Comparison of ENCODE assay signal across 8 mouse cellular contexts in genomic region chr13:28947740-28948441, GRCm38 (mm10). TPM values are rescaled to one million over a fixed set of nuclear protein-coding genes. Genes with fewer than 3 reads are reported as not detected.
DNase-seq lines count a peak whose midpoint lies in the region; ATAC-seq lines count a peak whose summit lies in the region.

No protein-coding gene starts in this region.

- no peak for ATAC-seq in heart, embryonic 15.5 days (replicated peaks; ENCODE audit: insufficient number of reproducible peaks, insufficient read depth, low FRiP score, low read depth)
- peak; percentile 19 for ATAC-seq in intestine, embryonic 15.5 days
- ATAC-seq in midbrain, embryonic 14.5 days (ENCODE audit: low FRiP score, low TSS enrichment): peak; percentile 9; the same call in 1 of the 2 replicates

- intact Hi-C loops in heart, postnatal 36 days (cut with DNase I): loop anchor here (2.0 kb wide), 1 partner anchor 15 kb away; no protein-coding TSS in a partner anchor
- intact Hi-C loops in left cerebral cortex, postnatal 4 days (cut with DNase I): loop anchor here (5.0 kb wide), 1 partner anchor 156 kb away; no protein-coding TSS in a partner anchor

- no peaks in the 10 kb centered on the region for H3K9me3 ChIP-seq in heart, embryonic 15.5 days (replicated peaks)
- peaks cover 5% of the 10 kb centered on the region; the same call in 1 of the 2 replicates for H3K9me3 ChIP-seq in embryonic facial prominence, embryonic 10.5 days
- no peaks in the 10 kb centered on the region for H3K9me3 ChIP-seq in intestine, embryonic 15.5 days
- H3K9me3 ChIP-seq in midbrain, embryonic 14.5 days (ENCODE audit: control insufficient read depth, low read length): no peaks in the 10 kb centered on the region

- no peak for DNase-seq in heart, postnatal 36 days
- DNase-seq in embryonic facial prominence, embryonic 10.5 days (ENCODE audit: low spot score): peak; percentile 48
- DNase-seq in midbrain, embryonic 14.5 days: peak; percentile 71
- DNase-seq in left cerebral cortex, postnatal 4 days: no peak
- DNase-seq in cerebellum, postnatal 36 days: no peak
- DNase-seq in adrenal gland, adult 8-10 months: no peak

- peak overlapping the region; percentile 62 for H3K4me2 ChIP-seq in heart, embryonic 15.5 days
- peak overlapping the region; percentile 54 for H3K4me2 ChIP-seq in intestine, embryonic 15.5 days (replicated peaks)
- peak overlapping the region; percentile 80 for H3K4me2 ChIP-seq in midbrain, embryonic 14.5 days (ENCODE audit: low read length)

- H3K4me3 ChIP-seq in heart, embryonic 15.5 days: peak overlapping the region; percentile 40
- H3K4me3 ChIP-seq in embryonic facial prominence, embryonic 10.5 days: peak overlapping the region; percentile 99
- peak overlapping the region; percentile 15; the same call in 1 of the 2 replicates for H3K4me3 ChIP-seq in intestine, embryonic 15.5 days (replicated peaks)
- peak overlapping the region; percentile 81 for H3K4me3 ChIP-seq in midbrain, embryonic 14.5 days (replicated peaks; ENCODE audit: low read depth, low read length)

- no peak overlapping the region for H3K9ac ChIP-seq in heart, embryonic 15.5 days
- no peak overlapping the region for H3K9ac ChIP-seq in intestine, embryonic 15.5 days
- H3K9ac ChIP-seq in midbrain, embryonic 14.5 days (replicated peaks; ENCODE audit: low read length): peak overlapping the region; percentile 83

- H3K27me3 ChIP-seq in heart, embryonic 15.5 days: no peaks in the 10 kb centered on the region
- H3K27me3 ChIP-seq in embryonic facial prominence, embryonic 10.5 days (replicated peaks; ENCODE audit: low read depth, poor library complexity, severe bottlenecking): no peaks in the 10 kb centered on the region
- no peaks in the 10 kb centered on the region for H3K27me3 ChIP-seq in intestine, embryonic 15.5 days (replicated peaks)
- H3K27me3 ChIP-seq in midbrain, embryonic 14.5 days (ENCODE audit: control insufficient read depth, insufficient read depth, low read length): no peaks in the 10 kb centered on the region

- 42% methylated on average over 7 of the region's 7 CpGs for WGBS in heart, embryonic 15.5 days
- 26% methylated on average over 7 of the region's 7 CpGs for WGBS in embryonic facial prominence, embryonic 10.5 days
- 17% methylated on average over 7 of the region's 7 CpGs for WGBS in intestine, embryonic 15.5 days
- WGBS in midbrain, embryonic 14.5 days: 17% methylated on average over 7 of the region's 7 CpGs

- no peaks in the 10 kb centered on the region for H3K36me3 ChIP-seq in heart, embryonic 15.5 days
- peaks cover 39% of the 10 kb centered on the region for H3K36me3 ChIP-seq in embryonic facial prominence, embryonic 10.5 days (replicated peaks)
- no peaks in the 10 kb centered on the region for H3K36me3 ChIP-seq in intestine, embryonic 15.5 days
- peaks cover 11% of the 10 kb centered on the region for H3K36me3 ChIP-seq in midbrain, embryonic 14.5 days (ENCODE audit: control insufficient read depth, insufficient read depth, low read length)

- peaks cover 28% of the 10 kb centered on the region for H3K4me1 ChIP-seq in heart, embryonic 15.5 days (replicated peaks)
- H3K4me1 ChIP-seq in embryonic facial prominence, embryonic 10.5 days: peaks cover 25% of the 10 kb centered on the region
- H3K4me1 ChIP-seq in intestine, embryonic 15.5 days (replicated peaks): peaks cover 10% of the 10 kb centered on the region; the same call in 1 of the 2 replicates
- peaks cover 20% of the 10 kb centered on the region for H3K4me1 ChIP-seq in midbrain, embryonic 14.5 days (ENCODE audit: control insufficient read depth, insufficient read depth, low read length)

- peak overlapping the region; percentile 65 for H3K27ac ChIP-seq in heart, embryonic 15.5 days
- peak overlapping the region; percentile 99 for H3K27ac ChIP-seq in embryonic facial prominence, embryonic 10.5 days (replicated peaks)
- peak overlapping the region; percentile 62 for H3K27ac ChIP-seq in intestine, embryonic 15.5 days
- H3K27ac ChIP-seq in midbrain, embryonic 14.5 days (replicated peaks; ENCODE audit: low read depth, low read length): peak overlapping the region; percentile 88

RNA-seq across cellular contexts. Expression of gene Sox4, which starts 5.6 kb away (rescaled TPM):
- 47.4 and 48.9 TPM in 2 replicates for polyA plus RNA-seq in heart, embryonic 15.5 days (2015; fragmentation: Nextera tagmentation; extraction: Ambion mirVana)
- 10 to 100 TPM; 21.7 to 29.0 TPM for total RNA-seq in heart, postnatal 36 days (2021)
- polyA plus RNA-seq in embryonic facial prominence, embryonic 10.5 days (2016; fragmentation: Nextera tagmentation; extraction: Ambion mirVana): 69.6 and 73.2 TPM in 2 replicates
- 32.2 and 38.7 TPM in 2 replicates for polyA plus RNA-seq in intestine, embryonic 15.5 days (2015; fragmentation: Nextera tagmentation; extraction: Ambion mirVana)
- 295 and 314 TPM in 2 replicates for polyA plus RNA-seq in midbrain, embryonic 14.5 days (2014; fragmentation: Nextera tagmentation; extraction: Ambion mirVana)
- 100 to 1,000 TPM; 230 to 261 TPM for total RNA-seq in left cerebral cortex, postnatal 4 days (2021)
- 10 to 100 TPM; 21.8 to 31.1 (median 26.7) TPM for total RNA-seq in adrenal gland, adult 8-10 months (2022)

Comparison
In these comparisons a context has a peak if more than half of its experiments do, and no peak if none do; other contexts are left out.
1. H3K4me3 ChIP-seq: peak in every context shown above with its lines; median percentile 99 in embryonic facial prominence, embryonic 10.5 days; 81 in midbrain, embryonic 14.5 days; 40 in heart, embryonic 15.5 days; 15 in intestine, embryonic 15.5 days.
2. DNase-seq: peak in embryonic facial prominence, embryonic 10.5 days (single experiment) and midbrain, embryonic 14.5 days (single experiment); none in heart, postnatal 36 days (0 of 2), left cerebral cortex, postnatal 4 days (single experiment), cerebellum, postnatal 36 days (0 of 2) and adrenal gland, adult 8-10 months (single experiment).
3. Peak in every context shown above with its lines, with median percentiles within 50 percentile points of each other: H3K27ac ChIP-seq and H3K4me2 ChIP-seq.